In the genomic region with DNA sequence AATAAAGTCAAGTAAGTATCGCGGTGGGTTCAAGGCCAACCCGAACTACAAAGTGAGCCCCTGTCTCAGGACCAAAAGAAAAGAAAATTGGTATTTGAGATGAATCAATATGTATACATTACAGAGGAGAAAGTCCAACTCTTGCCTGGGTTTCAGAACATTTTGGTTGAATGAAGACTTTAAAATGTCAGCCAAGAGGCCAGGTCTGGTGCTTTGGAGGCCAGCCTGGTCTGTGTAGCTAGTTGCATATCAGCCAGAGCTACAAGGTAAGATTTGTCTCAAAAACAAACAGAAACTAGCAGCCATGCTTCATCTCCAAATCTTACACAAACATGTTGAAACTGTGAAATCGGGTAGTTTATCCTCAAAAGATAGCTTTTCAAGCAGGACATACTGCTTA, we compare ENCODE assay signal across 8 mouse cellular contexts. TPM values are rescaled to one million over a fixed set of nuclear protein-coding genes. Genes with fewer than 3 reads are reported as not detected.
DNase-seq lines count a peak whose midpoint lies in the region; ATAC-seq and TF ChIP-seq lines count a peak whose summit lies in the region.

No protein-coding gene starts in this region.

- H3ac ChIP-seq in myocyte (ENCODE audit: control insufficient read depth, insufficient read length): peak overlapping the region; percentile 73

- H3K27ac ChIP-seq in kidney, postnatal 0 days: peak overlapping the region; percentile 89; the same call in 1 of the 2 replicates
- no peak overlapping the region for H3K27ac ChIP-seq in embryonic facial prominence, embryonic 11.5 days (replicated peaks; ENCODE audit: low read depth, low read length)
- H3K27ac ChIP-seq in intestine, embryonic 14.5 days (ENCODE audit: low read depth): no peak overlapping the region

- ATAC-seq in kidney, postnatal 0 days (replicated peaks; ENCODE audit: low FRiP score, low read depth): no peak
- no peak for ATAC-seq in embryonic facial prominence, embryonic 11.5 days (replicated peaks; ENCODE audit: insufficient number of reproducible peaks, low FRiP score, low TSS enrichment, low read depth)
- no peak for ATAC-seq in intestine, embryonic 14.5 days (replicated peaks; ENCODE audit: low FRiP score, low TSS enrichment, low read depth)

- no peak for DNase-seq in kidney, postnatal 0 days (ENCODE audit: low spot score)
- DNase-seq in kidney, adult 8-10 months: no peak
- no peak for DNase-seq in embryonic facial prominence, embryonic 11.5 days (ENCODE audit: low spot score)
- DNase-seq in intestine, embryonic 14.5 days (ENCODE audit: low spot score): no peak
- DNase-seq in left cerebral cortex, adult 8-10 months (ENCODE audit: low spot score in 2 of 2): no peak
- no peak for DNase-seq in T-cell, adult 2 months (ENCODE audit: low spot score)
- DNase-seq in spleen, adult 18-20 months: no peak

- H3K36me3 ChIP-seq in kidney, postnatal 0 days (ENCODE audit: insufficient read depth, low read length): no peaks in the 10 kb centered on the region
- no peaks in the 10 kb centered on the region for H3K36me3 ChIP-seq in embryonic facial prominence, embryonic 11.5 days (replicated peaks; ENCODE audit: control insufficient read depth, insufficient read depth, low read depth, low read length)
- H3K36me3 ChIP-seq in intestine, embryonic 14.5 days (ENCODE audit: control insufficient read depth, insufficient read depth, low read length): no peaks in the 10 kb centered on the region
- H3K36me3 ChIP-seq in myocyte (ENCODE audit: control insufficient read depth, insufficient read depth): peaks cover 18% of the 10 kb centered on the region

- H3K79me2 ChIP-seq in myocyte (ENCODE audit: control insufficient read depth, insufficient read depth): peaks cover 56% of the 10 kb centered on the region

- H3K4me3 ChIP-seq in kidney, postnatal 0 days (replicated peaks; ENCODE audit: low read depth, low read length): peak overlapping the region; percentile 71
- H3K4me3 ChIP-seq in embryonic facial prominence, embryonic 11.5 days (ENCODE audit: low read depth, low read length): peak overlapping the region; percentile 92; the same call in 1 of the 2 replicates
- H3K4me3 ChIP-seq in intestine, embryonic 14.5 days (ENCODE audit: low read depth, low read length): peak overlapping the region; percentile 83
- peak overlapping the region; percentile 54 for H3K4me3 ChIP-seq in myocyte

- peak overlapping the region; percentile 72; the same call in 1 of the 2 replicates for H3K9ac ChIP-seq in kidney, postnatal 0 days (ENCODE audit: low read depth, low read length)
- H3K9ac ChIP-seq in embryonic facial prominence, embryonic 11.5 days (replicated peaks; ENCODE audit: low read length): peak overlapping the region; percentile 68; the same call in 1 of the 2 replicates
- H3K9ac ChIP-seq in intestine, embryonic 14.5 days (ENCODE audit: low read length): peak overlapping the region; percentile 65

- TF ChIP-seq POLR2A in myocyte (IDR thresholded peaks at IDR 0.05; ENCODE audit: insufficient read length, low read depth): no peak

- H3K9me3 ChIP-seq in kidney, postnatal 0 days (replicated peaks; ENCODE audit: low read length): no peaks in the 10 kb centered on the region
- no peaks in the 10 kb centered on the region for H3K9me3 ChIP-seq in embryonic facial prominence, embryonic 11.5 days (replicated peaks; ENCODE audit: control insufficient read depth, low read length)
- H3K9me3 ChIP-seq in intestine, embryonic 14.5 days (ENCODE audit: control insufficient read depth, low read length): no peaks in the 10 kb centered on the region

- 0 out of 2 replicates have a peak, but pooled peaks cover 3% of the 10 kb centered on the region for H3K4me1 ChIP-seq in kidney, postnatal 0 days (replicated peaks; ENCODE audit: insufficient read depth, low read length)
- H3K4me1 ChIP-seq in embryonic facial prominence, embryonic 11.5 days (ENCODE audit: control insufficient read depth, insufficient read depth, low read length): peaks cover 3% of the 10 kb centered on the region; the same call in 1 of the 2 replicates
- H3K4me1 ChIP-seq in intestine, embryonic 14.5 days (replicated peaks; ENCODE audit: control insufficient read depth, insufficient read depth, low read length): peaks cover 9% of the 10 kb centered on the region; the same call in 1 of the 2 replicates

- TF ChIP-seq CTCF in kidney, postnatal 0 days (IDR thresholded peaks at IDR 0.05; ENCODE audit: low read depth): no peak

- H3K27me3 ChIP-seq in kidney, postnatal 0 days (ENCODE audit: insufficient read depth, low read length): no peaks in the 10 kb centered on the region
- H3K27me3 ChIP-seq in embryonic facial prominence, embryonic 11.5 days (ENCODE audit: control insufficient read depth, insufficient read depth, low read length): no peaks in the 10 kb centered on the region
- H3K27me3 ChIP-seq in intestine, embryonic 14.5 days (replicated peaks; ENCODE audit: control insufficient read depth, insufficient read depth, low read length): no peaks in the 10 kb centered on the region
- no peaks in the 10 kb centered on the region for H3K27me3 ChIP-seq in myocyte (ENCODE audit: control insufficient read depth, insufficient read depth, insufficient read length)

- peak overlapping the region; percentile 85 for H3K4me2 ChIP-seq in kidney, postnatal 0 days (ENCODE audit: low read length)
- H3K4me2 ChIP-seq in embryonic facial prominence, embryonic 11.5 days (ENCODE audit: low read depth, low read length): peak overlapping the region; percentile 52; the same call in 1 of the 2 replicates
- H3K4me2 ChIP-seq in intestine, embryonic 14.5 days (ENCODE audit: low read length): peak overlapping the region; percentile 63
- H3K4me2 ChIP-seq in myocyte (ENCODE audit: low read depth): peak overlapping the region; percentile 94

- WGBS in kidney, postnatal 0 days: 81% methylated on average over 4 of the region's 4 CpGs
- WGBS in embryonic facial prominence, embryonic 11.5 days: 70% methylated on average over 4 of the region's 4 CpGs
- WGBS in intestine, embryonic 14.5 days: 69% methylated on average over 4 of the region's 4 CpGs

TF ChIP-seq in myocyte, 11 proteins besides CTCF, POLR2A, EP300 and RAD21:
- TF ChIP-seq E2F4 (IDR thresholded peaks at IDR 0.05; ENCODE audit: insufficient read depth): no peak
- TF ChIP-seq MYOD1 (IDR thresholded peaks at IDR 0.05; ENCODE audit: control insufficient read depth in 1 of 3, insufficient read length in 2 of 3, low read depth in 2 of 3): no peak
- TF ChIP-seq SRF (IDR thresholded peaks at IDR 0.05; ENCODE audit: control insufficient read depth, insufficient read length, low read depth): no peak
- no peak for TF ChIP-seq MAX (IDR thresholded peaks at IDR 0.05; ENCODE audit: low read depth)
- TF ChIP-seq MYOG (IDR thresholded peaks at IDR 0.05; ENCODE audit: control insufficient read depth in 1 of 3, insufficient read depth in 1 of 3, insufficient read length in 2 of 3, low read depth in 2 of 3): no peak
- TF ChIP-seq USF1 (IDR thresholded peaks at IDR 0.05; ENCODE audit: low read depth): no peak
- no peak for TF ChIP-seq TCF3 (IDR thresholded peaks at IDR 0.05; ENCODE audit: insufficient read length, low read depth)
- TF ChIP-seq REST (IDR thresholded peaks at IDR 0.05; ENCODE audit: insufficient read depth, insufficient read length): no peak
- no peak for TF ChIP-seq POLR2AphosphoS2 (IDR thresholded peaks at IDR 0.05; ENCODE audit: insufficient read length, low read depth)
- no peak for TF ChIP-seq CEBPB (IDR thresholded peaks at IDR 0.05; ENCODE audit: insufficient read depth, poor library complexity, severe bottlenecking)
- TF ChIP-seq TCF12 (IDR thresholded peaks at IDR 0.05; ENCODE audit: insufficient read depth, poor library complexity, severe bottlenecking): no peak

RNA-seq across cellular contexts. Expression of a gene that starts 1.0 kb away (rescaled TPM):
- polyA plus RNA-seq in kidney, postnatal 0 days (2015; fragmentation: Nextera tagmentation; extraction: Ambion mirVana): 23.9 and 25.5 TPM in 2 replicates
- 25.4 and 27.7 TPM in 2 replicates for polyA plus RNA-seq in embryonic facial prominence, embryonic 11.5 days (2014; fragmentation: Nextera tagmentation; extraction: Ambion mirVana)
- polyA plus RNA-seq in intestine, embryonic 14.5 days (2014; fragmentation: Nextera tagmentation; extraction: Ambion mirVana): 16.2 and 19.8 TPM in 2 replicates
- 18.5 TPM for polyA plus RNA-seq in myocyte (2012; fragmentation: generic; extraction: Trizol)
- total RNA-seq in left cerebral cortex, adult 8-10 months (2022): 10 to 100 TPM; 30.8 to 36.5 (median 34.7) TPM

RNA-seq across cellular contexts. Expression of a gene that starts 26.3 kb away (rescaled TPM):
- 271 and 294 TPM in 2 replicates for polyA plus RNA-seq in kidney, postnatal 0 days (2015; fragmentation: Nextera tagmentation; extraction: Ambion mirVana)
- 366 and 398 TPM in 2 replicates for polyA plus RNA-seq in embryonic facial prominence, embryonic 11.5 days (2014; fragmentation: Nextera tagmentation; extraction: Ambion mirVana)
- polyA plus RNA-seq in intestine, embryonic 14.5 days (2014; fragmentation: Nextera tagmentation; extraction: Ambion mirVana): 293 and 313 TPM in 2 replicates
- 31.8 TPM for polyA plus RNA-seq in myocyte (2012; fragmentation: generic; extraction: Trizol)
- 100 to 1,000 TPM; 146 to 166 (median 156) TPM for total RNA-seq in left cerebral cortex, adult 8-10 months (2022)

RNA-seq across cellular contexts. Expression of a gene that starts 34.3 kb away (rescaled TPM):
- polyA plus RNA-seq in kidney, postnatal 0 days (2015; fragmentation: Nextera tagmentation; extraction: Ambion mirVana): 528 and 576 TPM in 2 replicates
- polyA plus RNA-seq in embryonic facial prominence, embryonic 11.5 days (2014; fragmentation: Nextera tagmentation; extraction: Ambion mirVana): 524 and 599 TPM in 2 replicates
- 605 and 740 TPM in 2 replicates for polyA plus RNA-seq in intestine, embryonic 14.5 days (2014; fragmentation: Nextera tagmentation; extraction: Ambion mirVana)
- 436 TPM for polyA plus RNA-seq in myocyte (2012; fragmentation: generic; extraction: Trizol)
- total RNA-seq in left cerebral cortex, adult 8-10 months (2022): 10 to 100 TPM; 81.3 to 92.6 (median 87.8) TPM

RNA-seq across cellular contexts. Expression of a gene that starts 34.4 kb away (rescaled TPM):
- polyA plus RNA-seq in kidney, postnatal 0 days (2015; fragmentation: Nextera tagmentation; extraction: Ambion mirVana): 315 and 358 TPM in 2 replicates
- 424 and 463 TPM in 2 replicates for polyA plus RNA-seq in embryonic facial prominence, embryonic 11.5 days (2014; fragmentation: Nextera tagmentation; extraction: Ambion mirVana)
- 487 and 509 TPM in 2 replicates for polyA plus RNA-seq in intestine, embryonic 14.5 days (2014; fragmentation: Nextera tagmentation; extraction: Ambion mirVana)
- polyA plus RNA-seq in myocyte (2012; fragmentation: generic; extraction: Trizol): 132 TPM
- 100 to 1,000 TPM; 148 to 176 (median 154) TPM for total RNA-seq in left cerebral cortex, adult 8-10 months (2022)
